Comparison of ENCODE assay signal across 18 mouse cellular contexts in the genomic region with DNA sequence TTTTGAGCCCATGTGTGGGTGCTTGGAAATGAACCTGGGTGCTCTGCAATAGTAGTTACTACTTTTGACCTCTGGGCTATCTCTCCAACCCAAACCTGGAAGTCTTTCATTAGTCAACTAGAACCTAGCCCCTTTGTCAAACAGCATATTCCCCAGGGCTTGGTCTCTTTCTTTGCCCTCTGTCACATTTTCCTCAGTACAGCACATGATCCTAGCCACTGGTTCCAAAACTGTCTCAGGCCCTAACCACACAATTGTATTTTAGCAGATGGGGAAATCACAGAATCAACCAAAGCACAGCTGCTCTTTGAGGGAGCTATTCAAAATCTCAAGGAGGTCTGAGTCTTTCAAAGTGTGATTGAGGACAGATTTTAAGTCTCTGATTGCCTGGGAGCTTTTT.
"Had no signal": no experiment of that assay in that cellular context is flagged by ENCODE, and none has a peak within 500 bp of the region (broad histone marks: within the 10 kb centered on the region; RNA-seq: fewer than 3 reads in every experiment).

No protein-coding gene starts in this region.

- H3K9me3 ChIP-seq: midbrain, embryonic 10.5 days; midbrain, embryonic 12.5 days; neural tube, embryonic 13.5 days; neural tube, embryonic 15.5 days had no signal

- H3K27ac ChIP-seq: midbrain, embryonic 10.5 days; midbrain, embryonic 12.5 days; neural tube, embryonic 13.5 days; neural tube, embryonic 15.5 days had no signal

- ATAC-seq: midbrain, embryonic 16.5 days had no signal

- H3K36me3 ChIP-seq: midbrain, embryonic 10.5 days; midbrain, embryonic 12.5 days; neural tube, embryonic 13.5 days; neural tube, embryonic 15.5 days had no signal

- H3K4me1 ChIP-seq: midbrain, embryonic 10.5 days; midbrain, embryonic 12.5 days; neural tube, embryonic 13.5 days; neural tube, embryonic 15.5 days had no signal

- H3K4me2 ChIP-seq: lung, embryonic 14.5 days; midbrain, embryonic 12.5 days; neural tube, embryonic 13.5 days; neural tube, embryonic 15.5 days had no signal

- H3K9ac ChIP-seq: lung, embryonic 14.5 days; midbrain, embryonic 12.5 days; neural tube, embryonic 13.5 days; neural tube, embryonic 15.5 days had no signal

- DNase-seq: lung, embryonic 14.5 days; lung, postnatal 10 days; lung, postnatal 4 days; midbrain, embryonic 14.5 days; retina, postnatal 1 day; right cerebral cortex, adult 18-20 months; right cerebral cortex, postnatal 25 days; right cerebral cortex, postnatal 4 days; spleen, adult 18-20 months; thymus, adult 18-20 months; thymus, postnatal 14 days; thymus, postnatal 36 days had no signal

- H3K27me3 ChIP-seq: midbrain, embryonic 12.5 days; neural tube, embryonic 13.5 days; neural tube, embryonic 15.5 days had no signal

- H3K4me3 ChIP-seq: midbrain, embryonic 10.5 days; midbrain, embryonic 12.5 days; myocyte; neural tube, embryonic 13.5 days; neural tube, embryonic 15.5 days had no signal
